Mouse (Mus musculus) left cerebral cortex, postnatal 36 days (tissue): ENCODE data around the gene Hs6st3. TPM values are rescaled to one million over a fixed set of nuclear protein-coding genes. Genes with fewer than 3 reads are reported as not detected.

Source experiments
- DNase-seq, 2 experiments: peaks; one replicate each; pipeline ENCODE4 v3.0.0; 2021 to 2022; ENCODE audit warnings: low spot score in 2 of 2, mixed read lengths in 1 of 2
- intact Hi-C: fragments of 180-260 bp; cut with DNase I; formaldehyde crosslinking; loops from one replicate; pipeline ENCODE4 v1.15.1; 2025
- total RNA-seq, 2 experiments: library from RNA; stranded (reverse); gene quantifications; 2 replicates each; pipeline ENCODE4 v1.2.3; 2021

Hs6st3 gene
- total RNA-seq, 2 experiments from 2014 or later: 73.0 to 73.3 TPM

GRCm38 (mm10) chr14:119401618-119402017 lies 263.5 kb downstream of the Hs6st3 start:
- DNase-seq: no peak
- intact Hi-C loops: no loop called here

GRCm38 (mm10) chr14:119409334-119410050 lies 271.4 kb downstream of the Hs6st3 start:
- no peak for DNase-seq
- intact Hi-C loops: no loop called here

- no peak for DNase-seq
- intact Hi-C loops: no loop called here
Measured at GRCm38 (mm10) chr14:119422894-119423293, 284.8 kb downstream of the Hs6st3 start.

- no peak for DNase-seq
- intact Hi-C loops: no loop called here
Measured at GRCm38 (mm10) chr14:119450471-119450870, 312.3 kb downstream of the Hs6st3 start.

GRCm38 (mm10) chr14:119451594-119451993 lies 313.5 kb downstream of the Hs6st3 start:
- intact Hi-C loops: no loop called here

GRCm38 (mm10) chr14:119452382-119452781 lies 314.2 kb downstream of the Hs6st3 start:
- DNase-seq: no peak
- intact Hi-C loops: no loop called here

More at GRCm38 (mm10) chr14:119451594-119451993, 313.5 kb downstream of the Hs6st3 start:
- no peak for DNase-seq

GRCm38 (mm10) chr14:119452797-119453196 lies 314.7 kb downstream of the Hs6st3 start:
- intact Hi-C loops: no loop called here
- DNase-seq: no peak

GRCm38 (mm10) chr14:119464308-119464707 lies 326.2 kb downstream of the Hs6st3 start:
- no peak for DNase-seq
- intact Hi-C loops: no loop called here

GRCm38 (mm10) chr14:119464883-119465282 lies 326.7 kb downstream of the Hs6st3 start:
- no peak for DNase-seq
- intact Hi-C loops: no loop called here

- peak; percentile 37 to 46 for DNase-seq
- intact Hi-C loops: no loop called here
Measured at GRCm38 (mm10) chr14:119466899-119467588, 328.9 kb downstream of the Hs6st3 start.

GRCm38 (mm10) chr14:119476582-119476981 lies 338.4 kb downstream of the Hs6st3 start:
- intact Hi-C loops: no loop called here
- no peak for DNase-seq

GRCm38 (mm10) chr14:119477836-119478235 lies 339.7 kb downstream of the Hs6st3 start:
- no peak for DNase-seq
- intact Hi-C loops: no loop called here

- intact Hi-C loops: no loop called here
- no peak for DNase-seq
Measured at GRCm38 (mm10) chr14:119488978-119489703, 351.0 kb downstream of the Hs6st3 start.

GRCm38 (mm10) chr14:119520632-119521031 lies 382.5 kb downstream of the Hs6st3 start:
- no peak for DNase-seq
- intact Hi-C loops: no loop called here

- intact Hi-C loops: no loop called here
- no peak for DNase-seq
Measured at GRCm38 (mm10) chr14:119521056-119521455, 382.9 kb downstream of the Hs6st3 start.

GRCm38 (mm10) chr14:119532889-119533546 lies 394.9 kb downstream of the Hs6st3 start:
- intact Hi-C loops: no loop called here
- DNase-seq: no peak

- DNase-seq: no peak
- intact Hi-C loops: no loop called here
Measured at GRCm38 (mm10) chr14:119540505-119540904, 402.4 kb downstream of the Hs6st3 start.

- intact Hi-C loops: no loop called here
Measured at GRCm38 (mm10) chr14:119544596-119544995, 406.5 kb downstream of the Hs6st3 start.

GRCm38 (mm10) chr14:119558356-119558755 lies 420.2 kb downstream of the Hs6st3 start:
- DNase-seq: no peak
- intact Hi-C loops: no loop called here

More at GRCm38 (mm10) chr14:119544596-119544995, 406.5 kb downstream of the Hs6st3 start:
- no peak for DNase-seq

GRCm38 (mm10) chr14:119582039-119582508 lies 443.9 kb downstream of the Hs6st3 start:
- intact Hi-C loops: no loop called here
- DNase-seq: no peak
